Mouse (Mus musculus) MEL (cell line): ENCODE results near the gene Brsk2. TPM values are rescaled to one million over a fixed set of nuclear protein-coding genes. Genes with fewer than 3 reads are reported as not detected.

ENCODE experiments used
- DNase-seq: peaks from one replicate; pipeline ENCODE4 v3.0.0; 2011; ENCODE audit warnings: low read depth, low spot score
- H3K27ac ChIP-seq: 2 replicates; pipeline ENCODE4 v1.5.1; 2012; ENCODE audit warnings: low read depth, mild to moderate bottlenecking, control low read depth, low read length, moderate library complexity; ENCODE audit not compliant: control insufficient read depth
- H3K27me3 ChIP-seq, 2 experiments: fragments of 150-350 bp in 1 of 2; sonication (generic) in 1 of 2; 2 replicates each; pipeline ENCODE4 v1.6.1; 2012; ENCODE audit warnings: low read length in 2 of 2, mild to moderate bottlenecking in 2 of 2, improper control_type of control experiment in 1 of 2, moderate library complexity in 1 of 2; ENCODE audit not compliant: insufficient read depth in 2 of 2, control insufficient read depth in 1 of 2
- H3K36me3 ChIP-seq, 2 experiments: 2 replicates each; pipeline ENCODE4 v1.6.1; 2012 to 2014; ENCODE audit warnings: low read length in 2 of 2, improper control_type of control experiment in 1 of 2, inconsistent platforms in 1 of 2, mild to moderate bottlenecking in 1 of 2; ENCODE audit not compliant: insufficient read depth in 2 of 2, control insufficient read depth in 1 of 2
- H3K4me1 ChIP-seq, 2 experiments: fragments of 150-350 bp in 1 of 2; sonication (generic) in 1 of 2; 2 replicates each; pipeline ENCODE4 v1.6.1; 2012; ENCODE audit warnings: low read length in 2 of 2, improper control_type of control experiment in 1 of 2, mild to moderate bottlenecking in 1 of 2; ENCODE audit not compliant: insufficient read depth in 2 of 2, control insufficient read depth in 1 of 2
- H3K4me3 ChIP-seq, 2 experiments: fragments of 150-350 bp in 1 of 2; sonication (generic) in 1 of 2; 2 replicates each; pipeline ENCODE4 v1.5.1; 2012; ENCODE audit warnings: low read depth in 2 of 2, low read length in 2 of 2, mild to moderate bottlenecking in 2 of 2, moderate library complexity in 2 of 2, control low read depth in 1 of 2, improper control_type of control experiment in 1 of 2; ENCODE audit not compliant: control insufficient read depth in 1 of 2, insufficient read depth in 1 of 2
- H3K79me2 ChIP-seq: 2 replicates; pipeline ENCODE4 v1.6.1; 2012; ENCODE audit warnings: mild to moderate bottlenecking, low read length, moderate library complexity; ENCODE audit not compliant: control insufficient read depth, poor library complexity, insufficient read depth
- H3K9ac ChIP-seq: 2 replicates; pipeline ENCODE4 v1.6.1; 2012; ENCODE audit warnings: low read depth, mild to moderate bottlenecking, control low read depth, low read length, moderate library complexity; ENCODE audit not compliant: control insufficient read depth, poor library complexity, severe bottlenecking
- H3K9me3 ChIP-seq: fragments of 150-350 bp; sonication (generic); replicated peaks from 2 replicates; pipeline ENCODE4 v1.6.1; 2012; ENCODE audit warnings: mild to moderate bottlenecking, low read length, improper control_type of control experiment, moderate library complexity; ENCODE audit not compliant: insufficient read depth
- CHD2 ChIP-seq: IDR thresholded peaks from 2 replicates; pipeline ENCODE4 v1.6.1; 2011; ENCODE audit warnings: low read length, improper control_type of control experiment
- E2F4 ChIP-seq: IDR thresholded peaks from 2 replicates; pipeline ENCODE4 v1.6.1; 2011; ENCODE audit warnings: low read depth, low read length, improper control_type of control experiment, borderline replicate concordance
- ELF1 ChIP-seq: IDR thresholded peaks from 2 replicates; pipeline ENCODE4 v1.6.1; 2014; ENCODE audit warnings: low read depth, mild to moderate bottlenecking, inconsistent platforms, low read length, improper control_type of control experiment, moderate library complexity
- EP300 ChIP-seq, 2 experiments: IDR thresholded peaks; 2 replicates each; pipeline ENCODE4 v1.6.1; 2011; ENCODE audit warnings: improper control_type of control experiment in 2 of 2, low read length in 2 of 2, low read depth in 1 of 2, mild to moderate bottlenecking in 1 of 2
- ETS1 ChIP-seq: IDR thresholded peaks from 2 replicates; pipeline ENCODE4 v1.6.1; 2012; ENCODE audit warnings: low read depth, mild to moderate bottlenecking, inconsistent platforms, low read length, improper control_type of control experiment, moderate library complexity
- GABPA ChIP-seq: IDR thresholded peaks from 2 replicates; pipeline ENCODE4 v1.6.1; 2012; ENCODE audit warnings: low read depth, mild to moderate bottlenecking, inconsistent platforms, low read length, improper control_type of control experiment, moderate library complexity
- HCFC1 ChIP-seq: IDR thresholded peaks from 2 replicates; pipeline ENCODE4 v1.6.1; 2012; ENCODE audit warnings: low read depth, mild to moderate bottlenecking, inconsistent platforms, low read length, improper control_type of control experiment, moderate library complexity
- JUND ChIP-seq: IDR thresholded peaks from 2 replicates; pipeline ENCODE4 v1.6.1; 2011; ENCODE audit warnings: low read depth, mild to moderate bottlenecking, improper control_type of control experiment, low read length
- MEF2A ChIP-seq: IDR thresholded peaks from 2 replicates; pipeline ENCODE4 v1.6.1; 2014; ENCODE audit warnings: low read depth, mild to moderate bottlenecking, inconsistent platforms, low read length, improper control_type of control experiment; ENCODE audit not compliant: poor library complexity, insufficient replicate concordance, severe bottlenecking; ENCODE audit errors: extremely low read depth
- MXI1 ChIP-seq: IDR thresholded peaks from 2 replicates; pipeline ENCODE4 v1.6.1; 2011; ENCODE audit warnings: mild to moderate bottlenecking, low read depth, low read length, improper control_type of control experiment
- MYB ChIP-seq: IDR thresholded peaks from 2 replicates; pipeline ENCODE4 v1.6.1; 2011; ENCODE audit warnings: mild to moderate bottlenecking, low read depth, low read length, improper control_type of control experiment
- NELFE ChIP-seq: IDR thresholded peaks from 2 replicates; pipeline ENCODE4 v1.6.1; 2011; ENCODE audit warnings: low read depth, low read length, improper control_type of control experiment
- NRF1 ChIP-seq: IDR thresholded peaks from 2 replicates; pipeline ENCODE4 v1.6.1; 2014; ENCODE audit warnings: low read depth, mild to moderate bottlenecking, inconsistent platforms, low read length, improper control_type of control experiment, moderate library complexity; ENCODE audit not compliant: poor library complexity, insufficient read depth, severe bottlenecking
- POLR2A ChIP-seq, 2 experiments: IDR thresholded peaks; 2 replicates each; pipeline ENCODE4 v1.6.1; 2011 to 2012; ENCODE audit warnings: low read length in 2 of 2, mild to moderate bottlenecking in 2 of 2, control low read depth in 1 of 2, improper control_type of control experiment in 1 of 2, low read depth in 1 of 2, moderate library complexity in 1 of 2; ENCODE audit not compliant: control insufficient read depth in 1 of 2, insufficient read depth in 1 of 2, poor library complexity in 1 of 2
- POLR2AphosphoS5 ChIP-seq: IDR thresholded peaks from 2 replicates; pipeline ENCODE4 v1.6.1; 2012; ENCODE audit warnings: low read depth, borderline replicate concordance, mild to moderate bottlenecking, inconsistent platforms, low read length, moderate library complexity, mixed read lengths
- SIN3A ChIP-seq: IDR thresholded peaks from 2 replicates; pipeline ENCODE4 v1.6.1; 2012; ENCODE audit warnings: low read length, improper control_type of control experiment, inconsistent platforms
- SMC3 ChIP-seq: IDR thresholded peaks from 2 replicates; pipeline ENCODE4 v1.6.1; 2011; ENCODE audit warnings: low read depth, low read length, improper control_type of control experiment
- TBP ChIP-seq: IDR thresholded peaks from 2 replicates; pipeline ENCODE4 v1.8.0; 2011; ENCODE audit warnings: low read depth, low read length, improper control_type of control experiment
- TCF12 ChIP-seq: IDR thresholded peaks from 2 replicates; pipeline ENCODE4 v1.6.1; 2014; ENCODE audit warnings: low read depth, mild to moderate bottlenecking, inconsistent platforms, low read length, improper control_type of control experiment, moderate library complexity
- UBTF ChIP-seq: IDR thresholded peaks from 2 replicates; pipeline ENCODE4 v1.6.1; 2012; ENCODE audit warnings: low read depth, mild to moderate bottlenecking, inconsistent platforms, low read length, improper control_type of control experiment, moderate library complexity, borderline replicate concordance; ENCODE audit not compliant: insufficient read depth
- USF2 ChIP-seq, 2 experiments: IDR thresholded peaks; 2 replicates each; pipeline ENCODE4 v1.6.1; 2011 to 2012; ENCODE audit warnings: improper control_type of control experiment in 2 of 2, low read length in 2 of 2, borderline replicate concordance in 1 of 2, inconsistent platforms in 1 of 2, low read depth in 1 of 2, mild to moderate bottlenecking in 1 of 2; ENCODE audit not compliant: insufficient read depth in 1 of 2
- ZC3H11A ChIP-seq: IDR thresholded peaks from 2 replicates; pipeline ENCODE4 v1.6.1; 2012; ENCODE audit warnings: low read depth, mild to moderate bottlenecking, inconsistent platforms, low read length, improper control_type of control experiment
- ZMIZ1 ChIP-seq: IDR thresholded peaks from 2 replicates; pipeline ENCODE4 v1.6.1; 2012; ENCODE audit warnings: low read depth, mild to moderate bottlenecking, inconsistent platforms, low read length, improper control_type of control experiment, moderate library complexity
- ZNF384 ChIP-seq: IDR thresholded peaks from 2 replicates; pipeline ENCODE4 v1.6.1; 2012; ENCODE audit warnings: low read depth, mild to moderate bottlenecking, inconsistent platforms, low read length, improper control_type of control experiment
- polyA plus RNA-seq, 2 experiments: library from polyadenylated mRNA; stranded (reverse) in 1 of 2; unstranded in 1 of 2; fragments of >175 nt in 1 of 2; fragments of >200 nt in 1 of 2; gene quantifications; 2 replicates each; pipeline versions ENCODE4 v1.2.1 to v1.2.4; 2012; ENCODE audit warnings: low replicate concordance in 2 of 2, low read depth in 1 of 2; ENCODE audit not compliant: insufficient read length in 2 of 2, insufficient read depth in 1 of 2, missing spikeins in 1 of 2
- total RNA-seq: library from RNA; depleted of rRNA; stranded (reverse); fragments of 300-350 nt; gene quantifications from 2 replicates; pipeline ENCODE4 v1.2.3, GENCODE M21; 2012

Brsk2 gene
- total and polyA plus RNA-seq, 3 experiments = 0.13 to 0.19 TPM; not detected in 1

DNA sequence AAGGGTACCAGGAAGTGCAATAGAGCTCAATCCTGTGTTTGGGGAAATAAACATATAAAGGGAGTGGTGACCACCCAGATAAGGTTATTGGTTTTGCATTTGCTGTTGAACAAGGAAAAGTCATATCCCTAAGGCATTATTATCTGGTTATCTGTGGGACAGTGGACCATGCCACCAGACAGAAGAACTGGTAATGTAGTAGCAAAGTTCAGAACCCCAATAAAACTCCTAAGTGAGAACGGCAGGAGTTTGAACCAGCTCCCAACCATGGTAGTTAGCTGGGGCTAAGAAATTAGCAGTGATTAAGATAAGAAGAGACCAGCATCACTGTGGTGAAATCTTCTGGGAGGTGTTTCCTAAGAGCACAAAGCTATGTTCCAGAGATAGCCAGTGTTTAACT is 96.4 kb downstream of the Brsk2 start:
- no peaks in the 10 kb centered on the region for H3K4me1 ChIP-seq
- TF ChIP-seq SIN3A (no peak), POLR2A (IDR thresholded peaks at IDR 0.05; ENCODE audit: control insufficient read depth in 1 of 2, insufficient read depth in 1 of 2, low read depth in 1 of 2, low read length in 2 of 2, poor library complexity in 1 of 2) (no peak), JUND (no peak), MYB (no peak), TBP (no peak), ZC3H11A (no peak), EP300 (IDR thresholded peaks at IDR 0.05; ENCODE audit: low read depth in 1 of 2, low read length in 2 of 2) (no peak), ZNF384 (no peak), MEF2A (no peak), TCF12 (no peak), SMC3 (no peak), USF2 (IDR thresholded peaks at IDR 0.05; ENCODE audit: borderline replicate concordance in 1 of 2, insufficient read depth in 1 of 2, low read depth in 1 of 2, low read length in 2 of 2) (no peak), ETS1 (no peak), POLR2AphosphoS5 (no peak), NRF1 (no peak), CHD2 (no peak), ZMIZ1 (no peak), NELFE (no peak)
- TF ChIP-seq, all 39 proteins: peak for 0
- peaks cover 0 to 4% of the 10 kb centered on the region in 2 experiments; a peak in 1 of 4 replicates for H3K36me3 ChIP-seq

GRCm38 (mm10) chr7:142050536-142050935 is 101.0 kb downstream of the Brsk2 start:
- Histone ChIP-seq H3K36me3 (peaks cover 0 to 4% of the 10 kb centered on the region in 2 experiments; a peak in 1 of 4 replicates), H3K4me1 (no peaks in the 10 kb centered on the region), H3K27ac (no peak overlapping the region), H3K4me3 (no peak overlapping the region), H3K79me2 (peaks cover 1% of the 10 kb centered on the region; the same call in 1 of the 2 replicates), H3K9ac (no peak overlapping the region), H3K9me3 (no peaks in the 10 kb centered on the region), H3K27me3 (no peaks in the 10 kb centered on the region)
- DNase-seq = no peak
- TF ChIP-seq POLR2A (IDR thresholded peaks at IDR 0.05; ENCODE audit: control insufficient read depth in 1 of 2, insufficient read depth in 1 of 2, low read depth in 1 of 2, low read length in 2 of 2, poor library complexity in 1 of 2) (no peak), ELF1 (no peak), HCFC1 (no peak), GABPA (no peak), UBTF (no peak), NRF1 (no peak), ZC3H11A (no peak), ZNF384 (no peak), SIN3A (no peak), E2F4 (no peak), SMC3 (no peak), MXI1 (no peak), MYB (no peak)

More for the DNA sequence above, 96.4 kb downstream of the Brsk2 start:
- no peak overlapping the region for H3K9ac ChIP-seq
- no peaks in the 10 kb centered on the region for H3K27me3 ChIP-seq
- no peaks in the 10 kb centered on the region for H3K9me3 ChIP-seq
- H3K27ac ChIP-seq = no peak overlapping the region
- H3K79me2 ChIP-seq = 0 out of 2 replicates have a peak, but pooled peaks cover 1% of the 10 kb centered on the region
- H3K4me3 ChIP-seq = no peak overlapping the region
- DNase-seq = no peak
